Mouse (Mus musculus) c-Kit-positive CD71-negative TER-119-negative erythroid progenitor cells, embryonic 14.5 days (primary cell): Measurements from ENCODE around the gene Opalin.
A peak's percentile ranks its signal among the peaks of the same experiment; 100 is the strongest.

Experiments
- DNase-seq: peaks from one replicate; pipeline ENCODE4 v3.0.0-alpha.2; 2013; ENCODE audit warnings: low read depth

Opalin gene

DNA sequence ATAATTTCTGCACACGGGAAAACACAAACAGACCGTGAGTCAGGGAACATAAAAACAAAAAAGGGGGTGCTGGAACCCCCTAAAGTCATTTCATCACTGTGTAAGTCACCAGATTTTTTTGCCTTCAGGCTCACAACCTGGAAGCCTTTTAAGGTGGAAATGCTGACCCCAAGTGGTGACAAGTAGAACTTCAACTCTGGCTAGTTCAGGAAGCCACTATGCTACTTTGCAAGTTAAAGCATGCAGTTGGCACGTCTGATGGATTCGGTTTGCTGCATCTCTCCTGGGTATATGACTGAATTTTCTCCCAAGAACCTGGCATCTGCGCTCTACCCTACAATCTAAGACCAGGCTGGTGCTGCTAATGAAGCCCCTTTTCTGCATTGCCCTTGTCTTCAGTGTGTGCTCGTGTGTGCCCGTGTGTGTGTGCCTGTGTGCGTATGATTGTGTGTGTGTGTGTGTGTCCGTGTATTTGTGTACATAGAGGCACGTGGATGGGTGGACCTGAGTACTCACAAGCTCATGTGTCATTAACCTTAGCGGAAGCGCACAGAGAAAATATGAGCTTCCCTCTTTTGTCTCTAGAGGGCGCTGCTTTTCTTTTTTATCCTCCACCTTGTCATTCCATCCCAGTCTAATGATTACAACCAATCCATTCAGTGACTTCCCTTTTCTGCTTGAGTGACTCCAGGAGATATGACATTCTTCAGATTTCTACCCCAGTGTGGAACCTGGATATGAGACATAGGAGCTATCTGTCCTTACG, 60.8 kb downstream of the Opalin start:
- DNase-seq = peak; percentile 73

DNA sequence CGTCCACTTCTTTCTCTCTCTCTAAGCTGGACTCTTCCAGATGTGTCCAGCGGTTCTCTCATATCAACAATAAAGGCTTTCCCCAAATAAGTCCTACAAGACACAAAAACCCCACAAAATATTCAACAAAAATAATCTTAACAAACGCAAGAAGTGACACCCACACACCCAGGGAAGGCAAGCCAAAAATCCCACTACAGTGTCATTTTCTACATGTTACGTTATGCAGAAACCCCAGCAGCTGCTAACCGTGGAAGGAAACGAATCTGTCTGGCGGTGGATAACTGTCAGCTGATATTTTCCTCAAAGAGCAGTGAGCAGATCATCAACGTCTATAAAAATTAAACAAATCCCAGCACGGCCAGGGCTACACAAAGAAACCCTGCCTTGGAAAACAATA, 62.9 kb downstream of the Opalin start:
- DNase-seq = no peak

DNA sequence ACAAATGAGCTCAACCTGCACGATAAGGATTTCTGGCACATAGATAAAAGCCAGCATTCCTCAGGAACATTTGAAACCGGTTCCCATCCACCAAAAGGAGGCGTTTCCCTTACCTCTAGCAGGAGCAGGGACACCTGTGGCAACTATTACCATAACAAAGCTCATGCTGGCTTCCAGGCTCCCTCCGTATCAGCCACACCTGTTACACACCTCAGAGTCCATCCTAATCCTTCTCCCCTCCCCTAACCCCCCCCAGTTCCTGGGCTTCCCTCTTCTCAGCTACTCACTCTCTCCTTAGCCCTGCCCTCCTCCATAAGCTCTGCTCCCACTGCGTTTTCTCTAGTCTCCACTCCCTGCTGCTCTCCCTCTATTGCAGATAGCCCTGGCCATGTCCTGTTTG, 63.3 kb downstream of the Opalin start:
- DNase-seq = no peak
